Mouse (Mus musculus) intestine, postnatal 0 days (tissue): Measurements from ENCODE around the gene Hspg2. TPM values are rescaled to one million over a fixed set of nuclear protein-coding genes. Genes with fewer than 3 reads are reported as not detected.
A peak's percentile ranks its signal among the peaks of the same experiment; 100 is the strongest.

Experiments
- ATAC-seq: fragments of 200-750 bp; cut with Nextera tagmentation; 2 replicates; pipeline ENCODE4 v1.8.0; 2017; ENCODE audit warnings: mild to moderate bottlenecking, moderate TSS enrichment, moderate library complexity
- H3K27ac ChIP-seq: fragments of 300-500 bp; sonication (generic); 2 replicates; pipeline ENCODE4 v1.5.1; 2014; ENCODE audit warnings: mild to moderate bottlenecking, low read depth, low read length, moderate library complexity
- H3K27me3 ChIP-seq: fragments of 300-500 bp; sonication (generic); replicated peaks from 2 replicates; pipeline ENCODE4 v1.6.1; 2014; ENCODE audit warnings: low read length, mixed read lengths; ENCODE audit not compliant: control insufficient read depth, insufficient read depth
- H3K36me3 ChIP-seq: fragments of 300-500 bp; sonication (generic); 2 replicates; pipeline ENCODE4 v1.6.1; 2014; ENCODE audit warnings: mild to moderate bottlenecking, moderate library complexity; ENCODE audit not compliant: control insufficient read depth, insufficient read depth
- H3K4me1 ChIP-seq: fragments of 300-500 bp; sonication (generic); replicated peaks from 2 replicates; pipeline ENCODE4 v1.6.1; 2014; ENCODE audit warnings: antibody characterized with exemption, low read length, mixed read lengths; ENCODE audit not compliant: control insufficient read depth, insufficient read depth
- H3K4me2 ChIP-seq: fragments of 300-500 bp; sonication (generic); replicated peaks from 2 replicates; pipeline ENCODE4 v1.6.1; 2014; ENCODE audit warnings: low read depth, mild to moderate bottlenecking, moderate library complexity
- H3K4me3 ChIP-seq: fragments of 300-500 bp; sonication (generic); 2 replicates; pipeline ENCODE4 v1.5.1; 2014; ENCODE audit warnings: low read depth, low read length
- H3K9ac ChIP-seq: fragments of 300-500 bp; sonication (generic); 2 replicates; pipeline ENCODE4 v1.6.1; 2014; ENCODE audit warnings: mild to moderate bottlenecking, low read depth, low read length
- H3K9me3 ChIP-seq: fragments of 300-500 bp; sonication (generic); 2 replicates; pipeline ENCODE4 v1.6.1; 2016; ENCODE audit warnings: mixed run types; ENCODE audit not compliant: control insufficient read depth
- CTCF ChIP-seq: sonication (generic); IDR thresholded peaks from 2 replicates; pipeline ENCODE4 v1.5.1; 2016; ENCODE audit warnings: low read depth, mild to moderate bottlenecking, control low read depth, antibody characterized with exemption, moderate library complexity
- WGBS: fragments of 180-500 bp; shearing (Covaris S2); extraction: QIAGEN DNeasy Blood & Tissue Kit; methylation state at CpG from one replicate; pipeline ENCODE4 v1.1.7; 2014; 5-methylcytosine and 5-hydroxymethylcytosine counted together
- polyA plus RNA-seq: library from polyadenylated mRNA; unstranded; fragments of >200 nt; fragmentation: Nextera tagmentation; extraction: Ambion mirVana; gene quantifications from 2 replicates; pipeline ENCODE4 v1.2.1, GENCODE M21; 2015

Hspg2 gene
- polyA plus RNA-seq, 1 experiment from 2014 or later = 16.3 TPM

- WGBS = 38% methylated on average over 19 of the region's 19 CpGs
- no peak overlapping the region for H3K4me3 ChIP-seq
- no peak for ATAC-seq
- no peak overlapping the region for H3K9ac ChIP-seq
- no peak overlapping the region for H3K4me2 ChIP-seq
- no peaks in the 10 kb centered on the region for H3K36me3 ChIP-seq
- H3K27ac ChIP-seq = peak overlapping the region; percentile 66
- H3K27me3 ChIP-seq = no peaks in the 10 kb centered on the region
- H3K4me1 ChIP-seq = 0 out of 2 replicates have a peak, but pooled peaks cover 13% of the 10 kb centered on the region
- no peak for TF ChIP-seq CTCF
- H3K9me3 ChIP-seq = no peaks in the 10 kb centered on the region
Measured at GRCm38 (mm10) chr4:137494751-137495500, 26.4 kb downstream of the Hspg2 start.

- Histone ChIP-seq H3K9me3 (no peaks in the 10 kb centered on the region), H3K27ac (0 out of 2 replicates have a peak overlapping the region, but pooled peaks have one; percentile 15), H3K4me3 (no peak overlapping the region), H3K9ac (no peak overlapping the region), H3K36me3 (no peaks in the 10 kb centered on the region), H3K4me1 (0 out of 2 replicates have a peak, but pooled peaks cover 13% of the 10 kb centered on the region), H3K4me2 (no peak overlapping the region), H3K27me3 (no peaks in the 10 kb centered on the region)
- WGBS = 60% methylated on average over 6 of the region's 6 CpGs
- ATAC-seq = no peak
- no peak for TF ChIP-seq CTCF
Measured at GRCm38 (mm10) chr4:137495501-137496100, 27.0 kb downstream of the Hspg2 start.

- Histone ChIP-seq H3K27me3 (no peaks in the 10 kb centered on the region), H3K4me2 (no peak overlapping the region), H3K9ac (0 out of 2 replicates have a peak overlapping the region, but pooled peaks have one; percentile 17), H3K27ac (peak overlapping the region; percentile 58), H3K36me3 (peaks cover 6% of the 10 kb centered on the region), H3K9me3 (no peaks in the 10 kb centered on the region), H3K4me3 (no peak overlapping the region), H3K4me1 (0 out of 2 replicates have a peak, but pooled peaks cover 13% of the 10 kb centered on the region)
- TF ChIP-seq CTCF = no peak
- ATAC-seq = peak; percentile 53
- 19% methylated on average over 5 of the region's 5 CpGs for WGBS
Measured at GRCm38 (mm10) chr4:137497367-137497766, 28.8 kb downstream of the Hspg2 start.

- Histone ChIP-seq H3K27ac (peak overlapping the region; percentile 58), H3K27me3 (no peaks in the 10 kb centered on the region), H3K9me3 (no peaks in the 10 kb centered on the region), H3K36me3 (peaks cover 6% of the 10 kb centered on the region), H3K4me2 (0 out of 2 replicates have a peak overlapping the region, but pooled peaks have one; percentile 6), H3K9ac (0 out of 2 replicates have a peak overlapping the region, but pooled peaks have one; percentile 17), H3K4me1 (0 out of 2 replicates have a peak, but pooled peaks cover 13% of the 10 kb centered on the region), H3K4me3 (no peak overlapping the region)
- 50% methylated on average over 9 of the region's 9 CpGs for WGBS
- ATAC-seq = no peak
- no peak for TF ChIP-seq CTCF
Measured at GRCm38 (mm10) chr4:137497892-137498722, 29.5 kb downstream of the Hspg2 start.

GRCm38 (mm10) chr4:137498882-137499583 is 30.5 kb downstream of the Hspg2 start:
- 74% methylated on average over 9 of the region's 9 CpGs for WGBS
- H3K36me3 ChIP-seq = peaks cover 6% of the 10 kb centered on the region

More at GRCm38 (mm10) chr4:137498882-137499583, 30.5 kb downstream of the Hspg2 start:
- H3K27ac ChIP-seq = 0 out of 2 replicates have a peak overlapping the region, but pooled peaks have one; percentile 58
- no peak overlapping the region for H3K9ac ChIP-seq
- no peaks in the 10 kb centered on the region for H3K9me3 ChIP-seq
- no peak for ATAC-seq
- no peak for TF ChIP-seq CTCF
- H3K4me1 ChIP-seq = 0 out of 2 replicates have a peak, but pooled peaks cover 13% of the 10 kb centered on the region
- H3K4me2 ChIP-seq = 0 out of 2 replicates have a peak overlapping the region, but pooled peaks have one; percentile 6
- H3K4me3 ChIP-seq = no peak overlapping the region
- H3K27me3 ChIP-seq = no peaks in the 10 kb centered on the region
